Mouse (Mus musculus): ENCODE measurements around the gene Mrc2. TPM values are rescaled to one million over a fixed set of nuclear protein-coding genes. Genes with fewer than 3 reads are reported as not detected.

The Mrc2 gene
- total RNA-seq, 2 experiments from 2014 or later = 4.8 to 10.1 TPM

DNA sequence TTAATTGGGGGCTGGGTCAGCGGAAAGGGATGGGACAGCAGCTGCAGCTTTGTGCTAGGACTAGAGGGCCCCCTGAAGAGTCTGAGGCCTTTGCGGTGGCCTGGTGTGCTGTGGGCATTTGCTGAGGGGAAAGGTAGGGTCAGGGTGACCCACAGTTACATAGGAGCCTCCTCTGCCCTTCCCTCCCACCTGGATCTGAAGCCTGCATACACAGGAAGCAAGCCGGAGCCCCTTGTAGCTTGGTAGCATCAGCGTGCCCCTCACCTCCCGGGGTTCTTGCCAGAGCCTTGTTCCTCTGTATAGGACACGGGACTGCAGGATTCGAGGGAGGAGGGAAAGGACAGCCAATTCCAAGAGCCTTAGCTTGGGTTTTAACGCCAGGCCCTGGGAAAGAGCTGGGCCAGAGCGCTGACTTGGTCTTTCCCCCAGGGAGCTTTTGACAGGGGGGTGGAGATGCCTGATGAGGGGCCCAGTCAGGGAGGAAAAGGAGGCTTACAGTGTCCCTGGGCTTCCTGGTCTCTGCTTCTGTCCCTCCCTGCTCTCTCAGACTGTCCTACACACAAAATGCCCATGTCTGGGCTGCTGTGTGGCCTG lies 1.6 kb downstream of the Mrc2 start:
- intact Hi-C loops (cut with DNase I) = no loop called here

GRCm38 (mm10) chr11:105296084-105296483 lies 3.6 kb downstream of the Mrc2 start:
- intact Hi-C loops (cut with DNase I) = no loop called here
- DNase-seq (ENCODE audit: low spot score in 2 of 2) = no peak

More for the DNA sequence above, 1.6 kb downstream of the Mrc2 start:
- DNase-seq (ENCODE audit: low spot score in 2 of 2) = no peak

GRCm38 (mm10) chr11:105310197-105310596 lies 17.8 kb downstream of the Mrc2 start:
- intact Hi-C loops (cut with DNase I) = no loop called here

GRCm38 (mm10) chr11:105311291-105311975 lies 19.0 kb downstream of the Mrc2 start:
- intact Hi-C loops (cut with DNase I) = no loop called here
- peak in 1 of 2 experiments; percentile 18 for DNase-seq (ENCODE audit: low spot score in 2 of 2)

More at GRCm38 (mm10) chr11:105310197-105310596, 17.8 kb downstream of the Mrc2 start:
- no peak for DNase-seq (ENCODE audit: low spot score in 2 of 2)

- DNase-seq (ENCODE audit: low spot score in 2 of 2) = peak in 1 of 2 experiments; percentile 19
- intact Hi-C loops (cut with DNase I) = no loop called here
Observed at GRCm38 (mm10) chr11:105312311-105312942, 20.0 kb downstream of the Mrc2 start.

GRCm38 (mm10) chr11:105312972-105313632 lies 20.7 kb downstream of the Mrc2 start:
- peak in 1 of 2 experiments; percentile 33 for DNase-seq (ENCODE audit: low spot score in 2 of 2)
- intact Hi-C loops (cut with DNase I) = no loop called here

DNA sequence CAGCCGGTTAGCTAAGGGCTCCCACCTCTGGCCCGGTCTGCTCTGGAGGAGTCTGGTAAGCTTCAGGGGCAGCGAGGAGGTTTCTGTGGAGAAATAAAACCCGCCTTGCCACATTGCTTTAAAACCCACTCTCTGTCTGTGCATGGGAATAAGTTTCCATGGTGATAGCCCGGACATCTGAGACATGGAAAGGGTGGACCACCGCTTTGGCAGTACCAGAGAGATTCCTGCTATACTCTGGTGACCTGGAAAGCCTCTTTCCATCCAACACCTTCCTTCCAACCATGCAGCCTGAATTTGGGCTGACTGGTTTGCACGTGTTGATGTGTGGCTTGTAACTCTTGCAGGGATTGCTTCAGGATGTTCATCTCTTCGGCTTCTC lies 21.2 kb downstream of the Mrc2 start:
- intact Hi-C loops (cut with DNase I) = no loop called here
- DNase-seq (ENCODE audit: low spot score in 2 of 2) = no peak

DNA sequence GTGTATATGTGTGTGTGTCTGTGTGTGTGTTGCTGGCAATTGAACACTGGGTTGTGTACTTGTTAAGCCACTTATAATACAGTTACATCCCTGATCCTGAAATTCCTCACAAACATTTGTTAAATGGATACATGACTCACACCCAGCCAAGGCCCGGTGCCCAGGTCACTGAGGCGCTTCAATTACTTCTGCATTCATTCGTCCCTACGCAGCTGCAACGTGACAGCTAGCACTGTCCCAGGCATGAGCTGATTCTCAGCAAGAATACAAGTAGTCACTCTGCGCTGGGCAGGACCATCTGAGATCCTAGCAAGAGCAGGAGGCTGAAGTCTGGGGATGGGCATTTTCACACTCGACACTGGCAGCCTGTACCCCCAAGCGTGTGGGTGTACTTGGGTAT lies 22.9 kb downstream of the Mrc2 start:
- DNase-seq (ENCODE audit: low spot score in 2 of 2) = no peak
- intact Hi-C loops (cut with DNase I) = no loop called here

DNA sequence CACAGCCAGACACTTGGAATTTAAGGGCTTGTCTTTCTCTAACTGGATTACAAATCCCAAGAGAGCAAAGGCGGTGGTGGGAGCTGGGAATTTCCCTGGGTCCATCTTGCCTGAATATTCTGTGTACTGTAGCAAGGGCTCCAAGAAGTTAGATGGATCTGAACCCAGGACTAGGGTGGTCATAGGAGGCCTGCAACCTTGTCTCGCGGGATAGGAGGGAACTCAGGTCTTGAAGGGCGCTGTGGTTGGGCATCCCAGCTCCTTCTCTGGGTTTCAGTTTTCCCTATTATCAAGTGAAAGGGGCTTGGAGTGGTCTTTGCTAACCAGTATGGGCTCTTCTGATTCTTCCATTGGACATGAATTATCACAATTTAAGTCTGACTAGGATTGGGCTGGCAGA lies 23.7 kb downstream of the Mrc2 start:
- intact Hi-C loops (cut with DNase I) = no loop called here
- DNase-seq (ENCODE audit: low spot score in 2 of 2) = no peak

GRCm38 (mm10) chr11:105317769-105318168 lies 25.3 kb downstream of the Mrc2 start:
- intact Hi-C loops (cut with DNase I) = no loop called here
- DNase-seq (ENCODE audit: low spot score in 2 of 2) = no peak

DNA sequence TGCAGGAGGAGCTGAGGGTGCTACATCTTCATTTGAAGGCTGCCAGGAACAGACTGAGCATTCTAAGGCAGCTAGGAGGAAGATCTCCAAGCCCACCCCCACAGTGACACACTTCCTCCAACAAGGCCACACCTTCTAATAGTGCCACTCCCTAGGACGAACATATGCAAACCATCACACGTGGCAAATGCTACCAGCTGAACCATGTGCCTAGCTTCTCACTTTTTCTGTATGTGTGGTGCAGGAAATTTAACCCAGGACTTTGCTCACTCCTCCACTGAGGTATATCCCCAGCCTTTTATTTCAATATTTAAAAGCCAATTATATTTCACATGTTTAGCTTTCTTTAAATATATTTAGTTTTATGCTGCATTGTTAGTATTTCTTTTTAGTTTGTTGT lies 28.6 kb downstream of the Mrc2 start:
- intact Hi-C loops (cut with DNase I) = no loop called here
- DNase-seq (ENCODE audit: low spot score in 2 of 2) = no peak

DNA sequence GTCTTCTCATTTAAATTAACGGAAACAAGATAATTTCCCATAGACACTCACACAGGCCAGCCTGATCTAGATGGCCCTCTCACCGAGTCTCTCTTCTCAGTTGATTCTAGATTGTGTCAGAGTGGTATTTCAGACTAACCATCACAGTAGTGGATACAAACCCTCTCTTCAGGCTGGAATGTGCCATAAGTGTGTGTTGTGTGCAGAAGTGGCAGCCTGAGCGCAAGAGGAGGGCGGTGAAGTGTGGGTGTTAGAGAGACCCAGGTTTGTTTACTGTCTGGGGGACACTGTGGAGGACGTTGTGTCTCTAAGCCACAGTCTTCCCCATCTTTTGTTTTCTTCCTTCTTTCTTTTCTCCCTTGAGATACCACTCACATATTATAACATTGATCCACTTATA lies 31.1 kb downstream of the Mrc2 start:
- intact Hi-C loops (cut with DNase I) = no loop called here
- DNase-seq (ENCODE audit: low spot score in 2 of 2) = no peak

- intact Hi-C loops (cut with DNase I) = no loop called here
- no peak for DNase-seq (ENCODE audit: low spot score in 2 of 2)
Observed at GRCm38 (mm10) chr11:105327101-105327500, 34.7 kb downstream of the Mrc2 start.

DNA sequence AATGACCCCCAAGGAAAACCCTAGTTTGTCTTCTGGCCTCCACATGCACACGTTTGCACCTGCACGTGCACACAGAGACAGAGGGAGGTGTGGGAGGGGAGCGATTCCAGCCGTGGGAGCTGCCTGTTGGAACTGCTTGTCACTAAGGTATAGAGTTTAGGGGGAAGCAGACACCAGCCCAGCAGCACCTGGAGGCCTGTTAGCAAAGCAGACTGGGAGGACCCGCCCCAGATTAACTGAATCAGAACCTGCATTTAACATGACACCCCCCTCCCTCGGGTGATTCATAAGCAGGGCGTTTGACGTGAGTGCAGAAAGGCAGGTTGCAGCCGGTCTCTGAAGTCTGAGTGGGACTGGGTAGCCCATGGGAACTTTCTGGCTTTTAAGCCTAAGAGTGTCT lies 37.5 kb downstream of the Mrc2 start:
- DNase-seq (ENCODE audit: low spot score in 2 of 2) = no peak
- intact Hi-C loops (cut with DNase I) = loop anchor here (5.0 kb wide), 1 partner anchor 582 kb away; no protein-coding TSS in a partner anchor

GRCm38 (mm10) chr11:105331129-105331528 lies 38.7 kb downstream of the Mrc2 start:
- no peak for DNase-seq (ENCODE audit: low spot score in 2 of 2)
- intact Hi-C loops (cut with DNase I) = loop anchor here (5.0 kb wide), 1 partner anchor 581 kb away; no protein-coding TSS in a partner anchor

DNA sequence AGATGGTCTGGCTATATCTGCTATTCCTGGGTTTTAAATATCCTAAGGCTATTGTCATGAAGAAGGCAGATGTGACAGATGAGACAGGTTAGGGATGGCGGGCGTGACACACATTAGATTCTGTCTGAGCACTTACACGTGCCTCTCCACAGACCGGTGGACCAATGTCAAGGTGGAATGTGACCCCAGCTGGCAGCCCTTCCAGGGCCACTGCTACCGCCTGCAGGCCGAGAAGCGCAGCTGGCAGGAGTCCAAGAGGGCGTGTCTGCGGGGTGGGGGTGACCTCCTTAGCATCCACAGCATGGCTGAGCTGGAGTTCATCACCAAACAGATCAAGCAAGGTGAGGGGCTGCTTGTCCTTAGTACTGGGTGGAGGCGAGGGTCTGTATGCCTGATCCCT lies 39.3 kb downstream of the Mrc2 start:
- no peak for DNase-seq (ENCODE audit: low spot score in 2 of 2)
- intact Hi-C loops (cut with DNase I) = loop anchor here (5.0 kb wide), 1 partner anchor 581 kb away; no protein-coding TSS in a partner anchor

DNA sequence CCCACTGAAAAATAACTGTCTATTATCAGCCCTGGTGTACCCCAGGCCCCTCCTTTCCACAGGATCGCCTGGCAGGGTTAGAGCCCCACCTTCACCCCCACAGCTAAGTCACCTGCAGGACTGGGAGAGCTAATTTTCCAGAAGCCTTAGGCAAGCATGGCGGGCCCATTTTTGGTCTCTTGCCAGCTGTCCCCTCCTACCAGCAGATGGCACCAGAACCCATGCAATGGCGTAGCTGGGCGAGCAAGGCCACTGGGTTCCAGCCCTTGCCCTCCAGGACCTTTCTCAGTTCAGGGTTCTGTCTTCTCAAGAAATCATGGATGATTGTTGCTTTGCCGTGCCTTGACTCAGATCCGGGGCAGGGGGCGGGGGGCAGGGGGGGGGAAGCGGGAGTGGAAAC lies 40.0 kb downstream of the Mrc2 start:
- intact Hi-C loops (cut with DNase I) = loop anchor here (5.0 kb wide), 1 partner anchor 580 kb away; no protein-coding TSS in a partner anchor
- peak; percentile 43 to 44 for DNase-seq (ENCODE audit: low spot score in 2 of 2)

DNA sequence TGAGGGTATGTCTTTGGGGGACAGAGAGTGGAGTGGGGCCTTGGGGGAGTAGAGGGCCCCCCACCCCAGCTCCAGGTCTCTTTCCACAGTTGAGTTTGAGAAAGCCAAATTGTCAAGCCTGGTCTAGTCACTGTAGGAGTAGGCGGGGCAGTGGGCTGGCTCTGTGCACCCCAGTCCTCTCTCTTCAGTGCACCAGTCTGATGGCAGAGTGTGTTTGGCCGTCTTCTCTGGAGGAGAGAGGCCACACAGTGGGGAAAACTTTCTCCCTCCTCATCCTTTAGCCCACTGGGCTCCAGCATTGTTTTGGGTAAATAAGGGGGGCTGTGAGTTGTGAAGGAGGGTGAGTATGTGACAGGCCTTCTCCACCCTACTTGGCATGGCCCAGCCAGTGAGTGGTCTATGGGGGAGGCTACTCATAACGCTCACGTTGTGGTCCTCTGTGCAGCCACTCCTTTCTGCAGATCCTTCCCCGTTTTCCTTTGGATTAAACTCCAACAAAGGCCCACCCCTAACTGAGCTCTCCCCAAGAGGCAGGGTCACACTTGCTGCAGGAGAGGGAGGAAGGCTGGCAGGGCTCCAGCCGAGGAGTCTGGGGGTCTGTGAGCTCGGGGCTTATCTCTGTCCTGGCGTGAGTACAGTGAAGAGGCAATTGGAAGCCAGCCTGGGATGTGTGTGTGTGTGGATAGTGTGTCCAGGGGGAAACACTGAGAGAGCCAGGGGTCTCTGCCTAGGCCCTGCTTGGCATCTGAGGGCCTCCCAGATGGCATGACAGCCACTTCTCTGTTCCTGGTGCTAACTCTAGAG lies 41.6 kb downstream of the Mrc2 start:
- DNase-seq (ENCODE audit: low spot score in 2 of 2) = no peak
- intact Hi-C loops (cut with DNase I) = loop anchor here (5.0 kb wide), 1 partner anchor 578 kb away; no protein-coding TSS in a partner anchor

- intact Hi-C loops (cut with DNase I) = no loop called here
- DNase-seq (ENCODE audit: low spot score in 2 of 2) = no peak
Observed at GRCm38 (mm10) chr11:105338596-105339390, 46.4 kb downstream of the Mrc2 start.

Measured in left cerebral cortex, postnatal 36 days (tissue).